Mouse (Mus musculus) megakaryocyte, embryonic 14.5 days (primary cell): ENCODE results near the gene Insm1. TPM values are rescaled to one million over a fixed set of nuclear protein-coding genes. Genes with fewer than 3 reads are reported as not detected.

ENCODE experiments used
- H3K27me3 ChIP-seq: replicated peaks from 2 replicates; pipeline ENCODE3; 2012; ENCODE audit warnings: inconsistent platforms
- H3K36me3 ChIP-seq: replicated peaks from 2 replicates; pipeline ENCODE3; 2012; ENCODE audit warnings: low read length, inconsistent platforms, mixed read lengths
- H3K4me1 ChIP-seq: 2 replicates; pipeline ENCODE4 v1.6.1; 2012; ENCODE audit warnings: inconsistent platforms
- H3K4me3 ChIP-seq: replicated peaks from 2 replicates; pipeline ENCODE3; 2012; ENCODE audit warnings: moderate library complexity, mild to moderate bottlenecking, inconsistent platforms
- H3K9me3 ChIP-seq: 2 replicates; pipeline ENCODE4 v1.6.1; 2012; ENCODE audit warnings: inconsistent platforms
- FLI1 ChIP-seq: IDR thresholded peaks from 2 replicates; pipeline ENCODE4 v1.6.1; 2012; ENCODE audit warnings: low read length, inconsistent platforms, mixed read lengths
- GATA1 ChIP-seq: IDR thresholded peaks from 3 replicates; pipeline ENCODE4 v1.6.1; 2012; ENCODE audit warnings: mixed read lengths, low read length, inconsistent platforms, borderline replicate concordance
- polyA plus RNA-seq: library from polyadenylated mRNA; stranded (reverse); fragments of >175 nt; gene quantifications from 2 replicates; pipeline ENCODE4 v1.2.3, GENCODE M21; 2012; ENCODE audit warnings: low replicate concordance; ENCODE audit not compliant: insufficient read depth

Gene Insm1
- polyA plus RNA-seq, 1 experiment, result not detected

DNA sequence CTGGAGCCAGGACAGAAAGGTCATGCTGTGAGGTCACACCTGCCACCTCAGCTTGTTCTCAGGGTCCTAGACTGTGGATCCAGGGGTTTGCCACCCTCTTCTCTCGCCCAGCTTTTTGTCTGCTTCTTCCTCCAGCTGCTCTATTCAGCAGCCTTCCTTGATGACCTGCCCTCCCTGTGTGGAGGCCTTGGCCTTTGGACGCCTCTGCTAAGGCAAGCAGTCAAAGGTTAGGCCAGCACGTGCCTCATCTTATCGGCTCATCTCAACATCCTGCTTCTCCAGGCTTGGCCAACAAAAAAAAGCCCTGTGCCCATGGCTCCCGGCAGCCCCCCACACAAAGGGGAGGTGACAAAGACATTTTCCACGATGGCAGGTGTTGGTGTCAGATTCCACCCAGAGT lies 25.9 kb downstream of the Insm1 start:
- H3K4me3 ChIP-seq, result no peak overlapping the region
- TF ChIP-seq FLI1 (no peak), GATA1 (no peak)
- H3K9me3 ChIP-seq, result no peaks in the 10 kb centered on the region
- peaks cover 92% of the 10 kb centered on the region for H3K36me3 ChIP-seq
- H3K4me1 ChIP-seq, result 0 out of 2 replicates have a peak, but pooled peaks cover 1% of the 10 kb centered on the region
- H3K27me3 ChIP-seq, result no peaks in the 10 kb centered on the region

GRCm38 (mm10) chr2:146249033-146249432 lies 27.3 kb downstream of the Insm1 start:
- no peaks in the 10 kb centered on the region for H3K9me3 ChIP-seq
- TF ChIP-seq FLI1 (no peak), GATA1 (no peak)
- H3K4me3 ChIP-seq, result no peak overlapping the region
- peaks cover 94% of the 10 kb centered on the region for H3K36me3 ChIP-seq
- H3K4me1 ChIP-seq, result peaks cover 11% of the 10 kb centered on the region; the same call in 1 of the 2 replicates
- no peaks in the 10 kb centered on the region for H3K27me3 ChIP-seq

DNA sequence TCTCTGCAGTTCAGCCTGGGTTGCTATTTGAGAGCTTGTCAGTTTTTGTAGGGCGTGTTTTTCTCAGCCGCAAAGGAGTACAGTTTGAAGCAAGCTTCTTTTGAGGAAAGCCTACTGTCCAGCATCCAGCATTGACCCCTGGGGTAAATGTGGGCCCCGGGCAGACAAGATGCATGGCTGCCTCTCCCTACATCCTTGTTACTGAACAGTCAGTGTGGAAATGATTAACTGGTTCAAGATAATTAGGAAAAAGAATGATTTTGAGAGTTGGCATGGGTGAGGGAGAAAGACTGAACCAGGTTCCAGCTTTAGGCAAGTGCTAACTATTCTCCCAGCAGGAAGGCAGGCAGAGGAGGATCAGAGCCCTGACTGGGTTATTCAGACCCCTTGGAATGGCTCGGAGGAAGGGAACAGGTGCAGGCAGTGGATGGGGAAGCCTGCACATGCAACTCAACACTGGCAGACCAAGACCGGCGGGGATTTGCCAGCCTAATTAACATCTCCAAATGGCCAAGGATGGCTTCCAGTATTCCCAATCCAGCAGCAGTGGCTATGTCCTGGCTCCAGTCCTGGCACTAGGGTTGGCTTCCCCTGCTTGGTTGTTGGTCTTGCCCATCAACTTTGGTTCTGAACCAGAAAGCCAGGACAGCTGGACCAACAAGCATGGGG lies 28.6 kb downstream of the Insm1 start:
- TF ChIP-seq GATA1 (no peak), FLI1 (no peak)
- Histone ChIP-seq H3K9me3 (no peaks in the 10 kb centered on the region), H3K27me3 (no peaks in the 10 kb centered on the region), H3K4me3 (no peak overlapping the region), H3K36me3 (peaks cover 86% of the 10 kb centered on the region), H3K4me1 (peaks cover 11% of the 10 kb centered on the region; the same call in 1 of the 2 replicates)

DNA sequence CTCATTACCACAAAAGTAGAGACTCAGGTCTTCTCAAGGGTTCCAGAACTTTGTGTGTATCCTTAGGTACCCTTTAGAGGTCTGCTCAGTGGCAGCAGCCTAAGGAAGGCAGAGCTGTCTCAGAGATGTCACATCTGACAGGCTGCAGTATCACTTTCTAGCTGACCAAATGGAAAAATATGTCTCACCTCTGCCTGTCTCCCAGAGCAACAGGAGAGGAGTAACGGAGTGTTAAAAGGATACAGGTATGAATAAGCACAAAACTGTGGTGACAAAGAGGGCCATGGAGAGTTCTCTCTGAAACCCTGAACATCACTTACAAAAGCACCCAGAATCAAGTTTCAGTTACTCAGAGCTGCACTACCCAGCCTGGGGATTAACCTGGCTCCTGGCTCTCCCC lies 32.7 kb downstream of the Insm1 start:
- no peaks in the 10 kb centered on the region for H3K27me3 ChIP-seq
- H3K36me3 ChIP-seq, result peaks cover 64% of the 10 kb centered on the region
- no peak overlapping the region for H3K4me3 ChIP-seq
- peaks cover 16% of the 10 kb centered on the region; the same call in 1 of the 2 replicates for H3K4me1 ChIP-seq
- H3K9me3 ChIP-seq, result no peaks in the 10 kb centered on the region
- no peak for TF ChIP-seq FLI1
- no peak for TF ChIP-seq GATA1

DNA sequence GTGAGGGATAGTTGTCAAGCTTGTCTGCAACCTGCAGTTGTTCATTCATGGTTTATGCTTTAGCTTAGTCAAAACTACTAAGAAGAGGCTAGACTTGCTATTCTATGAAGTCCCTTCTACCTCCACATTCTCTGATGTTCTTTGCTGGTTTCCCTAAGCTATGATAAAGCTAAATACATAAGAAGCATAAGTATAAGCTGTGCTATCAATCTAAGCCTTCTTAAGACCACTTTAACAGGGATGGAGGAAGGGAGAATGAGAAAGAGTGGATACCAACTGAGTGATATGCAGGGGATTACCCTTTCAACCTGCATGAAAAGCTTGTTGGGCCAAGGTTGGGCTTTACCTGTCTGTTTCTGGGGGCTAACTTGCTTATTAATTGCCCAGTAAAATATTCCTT lies 33.9 kb downstream of the Insm1 start:
- TF ChIP-seq FLI1, result no peak
- TF ChIP-seq GATA1, result no peak
- Histone ChIP-seq H3K4me1 (peaks cover 20% of the 10 kb centered on the region; the same call in 1 of the 2 replicates), H3K4me3 (no peak overlapping the region), H3K36me3 (peaks cover 59% of the 10 kb centered on the region), H3K9me3 (no peaks in the 10 kb centered on the region), H3K27me3 (no peaks in the 10 kb centered on the region)

DNA sequence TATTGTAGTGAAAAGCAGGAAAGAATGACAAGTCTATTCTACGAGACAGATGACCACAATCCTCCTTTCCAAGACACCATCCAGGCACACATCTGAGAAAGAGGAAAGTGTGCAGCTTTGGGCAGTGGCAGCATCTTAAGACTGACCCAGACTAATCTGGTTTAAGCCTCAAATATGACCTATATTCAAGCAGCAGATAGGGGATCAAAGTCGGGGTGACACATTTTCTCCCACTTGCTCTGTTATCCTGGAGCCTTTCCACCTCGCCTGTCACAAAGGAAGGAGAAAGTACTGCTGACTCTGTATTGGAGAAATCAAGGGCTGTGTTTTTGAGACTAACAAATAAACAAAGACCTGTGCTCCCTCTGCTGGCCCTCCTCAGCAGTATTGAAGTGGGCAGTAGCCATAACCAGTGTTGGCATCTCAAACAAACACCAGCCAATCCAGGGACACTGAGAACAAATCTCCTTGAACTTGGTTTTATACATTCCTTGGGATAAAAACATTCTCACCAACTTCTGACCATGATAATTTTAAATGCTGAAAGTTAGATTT lies 34.7 kb downstream of the Insm1 start:
- no peak overlapping the region for H3K4me3 ChIP-seq
- no peak for TF ChIP-seq GATA1
- TF ChIP-seq FLI1, result no peak
- H3K27me3 ChIP-seq, result no peaks in the 10 kb centered on the region
- peaks cover 20% of the 10 kb centered on the region; the same call in 1 of the 2 replicates for H3K4me1 ChIP-seq
- no peaks in the 10 kb centered on the region for H3K9me3 ChIP-seq
- H3K36me3 ChIP-seq, result peaks cover 63% of the 10 kb centered on the region

GRCm38 (mm10) chr2:146257037-146257436 lies 35.3 kb downstream of the Insm1 start:
- no peak for TF ChIP-seq GATA1
- no peak for TF ChIP-seq FLI1
- H3K36me3 ChIP-seq, result peaks cover 63% of the 10 kb centered on the region
- peaks cover 20% of the 10 kb centered on the region; the same call in 1 of the 2 replicates for H3K4me1 ChIP-seq
- no peaks in the 10 kb centered on the region for H3K27me3 ChIP-seq
- no peaks in the 10 kb centered on the region for H3K9me3 ChIP-seq
- H3K4me3 ChIP-seq, result no peak overlapping the region

DNA sequence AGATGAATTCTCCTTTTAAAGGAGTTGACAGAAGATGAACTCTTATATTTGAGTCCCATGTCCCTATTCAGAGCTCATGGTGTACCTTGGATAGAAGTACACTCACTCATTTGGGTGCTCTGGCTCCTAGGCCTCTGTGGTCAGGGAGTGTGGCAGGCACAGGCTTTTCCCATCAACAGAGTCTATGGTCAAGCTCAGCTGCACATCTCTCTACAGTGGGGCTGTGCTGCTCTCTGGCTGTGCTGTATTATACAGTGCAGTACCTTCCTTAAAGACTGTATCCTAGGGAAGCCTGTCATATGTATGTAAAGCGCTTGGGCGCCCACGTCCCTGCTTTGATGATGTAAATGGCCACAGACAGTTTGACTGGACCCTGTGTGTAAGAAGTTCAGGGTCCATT lies 35.9 kb downstream of the Insm1 start:
- Histone ChIP-seq H3K4me1 (peaks cover 19% of the 10 kb centered on the region), H3K4me3 (no peak overlapping the region), H3K9me3 (no peaks in the 10 kb centered on the region), H3K36me3 (peaks cover 63% of the 10 kb centered on the region), H3K27me3 (no peaks in the 10 kb centered on the region)
- TF ChIP-seq FLI1, result no peak
- TF ChIP-seq GATA1, result no peak

DNA sequence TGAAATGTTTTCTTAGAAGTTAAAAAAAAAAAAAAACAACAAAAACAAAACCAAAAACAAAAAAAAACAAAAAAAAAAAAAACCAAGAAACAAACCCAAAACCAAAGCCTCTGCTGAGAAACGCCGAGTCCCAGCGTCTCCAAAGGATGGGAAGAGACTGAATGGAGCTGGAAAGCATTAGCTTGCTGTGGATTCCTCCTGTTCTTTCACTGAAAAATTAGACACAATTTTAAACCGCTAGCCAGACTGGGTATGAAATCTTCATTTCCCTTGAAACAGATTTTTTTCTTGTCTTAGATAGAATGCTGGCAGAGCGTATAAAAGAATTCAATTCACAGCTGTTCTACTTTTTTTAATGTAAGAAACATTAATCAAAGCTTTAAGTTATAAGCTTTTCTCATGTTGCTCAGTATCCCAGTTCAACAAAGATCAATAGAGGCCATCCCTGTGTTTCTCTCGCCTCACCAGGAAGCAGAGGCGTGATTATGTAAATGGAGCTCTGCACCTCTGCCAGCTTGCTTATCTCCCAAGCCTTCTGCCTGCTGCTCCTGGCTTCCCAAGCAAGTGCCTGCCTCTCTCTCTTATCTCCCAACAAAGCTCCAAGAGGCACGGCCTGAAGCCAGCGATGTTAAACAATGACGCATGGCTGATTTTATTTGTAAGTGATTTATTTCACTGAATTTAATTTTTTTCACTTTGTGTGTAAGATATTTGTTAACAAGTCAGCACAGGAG lies 37.2 kb downstream of the Insm1 start:
- Histone ChIP-seq H3K4me1 (peaks cover 23% of the 10 kb centered on the region), H3K27me3 (no peaks in the 10 kb centered on the region), H3K9me3 (no peaks in the 10 kb centered on the region), H3K4me3 (no peak overlapping the region), H3K36me3 (peaks cover 54% of the 10 kb centered on the region)
- TF ChIP-seq GATA1, result no peak
- no peak for TF ChIP-seq FLI1
